Mouse (Mus musculus) bone marrow macrophage, adult 2 months (primary cell): Measurements from ENCODE around the gene St7l. TPM values are rescaled to one million over a fixed set of nuclear protein-coding genes. Genes with fewer than 3 reads are reported as not detected.

Experiments
- H3K27ac ChIP-seq: 2 replicates; pipeline ENCODE4 v1.5.1; 2012; ENCODE audit warnings: low read depth, low read length; ENCODE audit not compliant: insufficient read depth
- H3K4me1 ChIP-seq: 2 replicates; pipeline ENCODE4 v1.6.1; 2012; ENCODE audit warnings: low read length; ENCODE audit not compliant: control insufficient read depth, insufficient read depth
- H3K4me3 ChIP-seq: 2 replicates; pipeline ENCODE4 v1.5.1; 2012; ENCODE audit warnings: mild to moderate bottlenecking, low read length, moderate library complexity; ENCODE audit not compliant: insufficient read depth
- CTCF ChIP-seq: IDR thresholded peaks from 2 replicates; pipeline ENCODE4 v1.5.1; 2012; ENCODE audit warnings: low read depth, mild to moderate bottlenecking, low read length, moderate library complexity
- POLR2A ChIP-seq: IDR thresholded peaks from 2 replicates; pipeline ENCODE4 v1.6.1; 2012; ENCODE audit warnings: mild to moderate bottlenecking, low read depth, low read length, borderline replicate concordance
- polyA plus RNA-seq: library from polyadenylated mRNA; stranded (reverse); fragments of >200 nt; gene quantifications from 2 replicates; pipeline ENCODE4 v1.2.4, GENCODE M21; 2012; ENCODE audit not compliant: missing spikeins, insufficient read depth, insufficient read length

The St7l gene
- polyA plus RNA-seq, 1 experiment, result 22.9 TPM

- TF ChIP-seq CTCF (no peak), POLR2A (no peak)
- Histone ChIP-seq H3K4me1 (0 out of 2 replicates have a peak, but pooled peaks cover 2% of the 10 kb centered on the region), H3K27ac (no peak overlapping the region), H3K4me3 (no peak overlapping the region)
These were observed 24.8 kb downstream of the St7l start for GRCm38 (mm10) chr3:104888585-104888984.

GRCm38 (mm10) chr3:104896141-104896540, 32.3 kb downstream of the St7l start:
- Histone ChIP-seq H3K27ac (no peak overlapping the region), H3K4me1 (no peaks in the 10 kb centered on the region), H3K4me3 (no peak overlapping the region)
- TF ChIP-seq CTCF, result no peak
- TF ChIP-seq POLR2A, result no peak

GRCm38 (mm10) chr3:104901154-104901553, 37.3 kb downstream of the St7l start:
- Histone ChIP-seq H3K27ac (no peak overlapping the region), H3K4me3 (no peak overlapping the region), H3K4me1 (no peaks in the 10 kb centered on the region)
- TF ChIP-seq POLR2A (no peak), CTCF (no peak)

GRCm38 (mm10) chr3:104905389-104905788, 41.6 kb downstream of the St7l start:
- Histone ChIP-seq H3K4me1 (no peaks in the 10 kb centered on the region), H3K4me3 (no peak overlapping the region), H3K27ac (no peak overlapping the region)
- TF ChIP-seq POLR2A (no peak), CTCF (no peak)

GRCm38 (mm10) chr3:104906007-104906406, 42.2 kb downstream of the St7l start:
- TF ChIP-seq POLR2A, result no peak
- TF ChIP-seq CTCF, result no peak
- H3K4me3 ChIP-seq, result no peak overlapping the region
- H3K4me1 ChIP-seq, result no peaks in the 10 kb centered on the region
- H3K27ac ChIP-seq, result no peak overlapping the region

GRCm38 (mm10) chr3:104909195-104909594, 45.4 kb downstream of the St7l start:
- Histone ChIP-seq H3K4me1 (no peaks in the 10 kb centered on the region), H3K27ac (no peak overlapping the region), H3K4me3 (no peak overlapping the region)
- TF ChIP-seq POLR2A (no peak), CTCF (no peak)

GRCm38 (mm10) chr3:104914986-104915385, 51.2 kb downstream of the St7l start:
- H3K4me3 ChIP-seq, result no peak overlapping the region
- no peaks in the 10 kb centered on the region for H3K4me1 ChIP-seq
- TF ChIP-seq CTCF (no peak), POLR2A (no peak)
- H3K27ac ChIP-seq, result no peak overlapping the region

- H3K4me1 ChIP-seq, result no peaks in the 10 kb centered on the region
- TF ChIP-seq CTCF, result no peak
- no peak for TF ChIP-seq POLR2A
- H3K27ac ChIP-seq, result no peak overlapping the region
- H3K4me3 ChIP-seq, result no peak overlapping the region
These were observed 65.6 kb downstream of the St7l start for GRCm38 (mm10) chr3:104929385-104929784.

GRCm38 (mm10) chr3:104937728-104938305, 74.0 kb downstream of the St7l start:
- no peak overlapping the region for H3K27ac ChIP-seq
- H3K4me1 ChIP-seq, result peaks cover 3% of the 10 kb centered on the region; the same call in 1 of the 2 replicates
- TF ChIP-seq CTCF (no peak), POLR2A (no peak)
- no peak overlapping the region for H3K4me3 ChIP-seq

GRCm38 (mm10) chr3:104938327-104938726, 74.5 kb downstream of the St7l start:
- Histone ChIP-seq H3K4me3 (no peak overlapping the region), H3K27ac (no peak overlapping the region), H3K4me1 (peaks cover 3% of the 10 kb centered on the region; the same call in 1 of the 2 replicates)
- no peak for TF ChIP-seq POLR2A
- TF ChIP-seq CTCF, result no peak

- H3K4me1 ChIP-seq, result peaks cover 3% of the 10 kb centered on the region; the same call in 1 of the 2 replicates
- TF ChIP-seq POLR2A (no peak), CTCF (no peak)
- H3K27ac ChIP-seq, result no peak overlapping the region
- H3K4me3 ChIP-seq, result no peak overlapping the region
These were observed 76.9 kb downstream of the St7l start for GRCm38 (mm10) chr3:104940691-104941090.
